Mouse (Mus musculus) liver, embryonic 15.5 days (tissue): ENCODE data around the gene Smim4. TPM values are rescaled to one million over a fixed set of nuclear protein-coding genes. Genes with fewer than 3 reads are reported as not detected.

Experiments
- ATAC-seq: fragments of 200-750 bp; cut with Nextera tagmentation; 2 replicates; pipeline ENCODE4 v1.8.0; 2017; ENCODE audit warnings: moderate number of reproducible peaks, mild to moderate bottlenecking, moderate library complexity; ENCODE audit not compliant: insufficient read depth
- H3K27ac ChIP-seq: fragments of 300-500 bp; sonication (generic); replicated peaks from 2 replicates; pipeline ENCODE4 v1.5.1; 2015; ENCODE audit warnings: mild to moderate bottlenecking, inconsistent platforms
- H3K27me3 ChIP-seq: fragments of 300-500 bp; sonication (generic); 2 replicates; pipeline ENCODE4 v1.6.1; 2015; ENCODE audit warnings: mild to moderate bottlenecking, inconsistent platforms
- H3K36me3 ChIP-seq: fragments of 300-500 bp; sonication (generic); replicated peaks from 2 replicates; pipeline ENCODE4 v1.6.1; 2015; ENCODE audit warnings: moderate library complexity, mild to moderate bottlenecking, inconsistent platforms
- H3K4me1 ChIP-seq: fragments of 300-500 bp; sonication (generic); replicated peaks from 2 replicates; pipeline ENCODE4 v1.6.1; 2015; ENCODE audit warnings: inconsistent platforms
- H3K4me2 ChIP-seq: fragments of 300-500 bp; sonication (generic); 2 replicates; pipeline ENCODE4 v1.6.1; 2015; ENCODE audit warnings: moderate library complexity, mild to moderate bottlenecking, inconsistent platforms
- H3K4me3 ChIP-seq: fragments of 300-500 bp; sonication (generic); replicated peaks from 2 replicates; pipeline ENCODE4 v1.5.1; 2015; ENCODE audit warnings: mild to moderate bottlenecking, inconsistent platforms
- H3K9ac ChIP-seq: fragments of 300-500 bp; sonication (generic); 2 replicates; pipeline ENCODE4 v1.6.1; 2015; ENCODE audit warnings: moderate library complexity, mild to moderate bottlenecking, inconsistent platforms
- H3K9me3 ChIP-seq: fragments of 300-500 bp; sonication (generic); replicated peaks from 2 replicates; pipeline ENCODE4 v1.6.1; 2016; ENCODE audit warnings: inconsistent platforms
- WGBS: fragments of 180-500 bp; shearing (Covaris S2); methylation state at CpG from one replicate; pipeline ENCODE4 v1.1.7; 2015; ENCODE audit warnings: mixed read lengths; ENCODE audit not compliant: insufficient replicate concordance; 5-methylcytosine and 5-hydroxymethylcytosine counted together
- polyA plus RNA-seq: library from polyadenylated mRNA; unstranded; fragments of >200 nt; fragmentation: Nextera tagmentation; extraction: Ambion mirVana; gene quantifications from 2 replicates; pipeline ENCODE4 v1.2.1, GENCODE M21; 2015

Gene Smim4
- polyA plus RNA-seq, 1 experiment from 2014 or later: 60.7 TPM

DNA sequence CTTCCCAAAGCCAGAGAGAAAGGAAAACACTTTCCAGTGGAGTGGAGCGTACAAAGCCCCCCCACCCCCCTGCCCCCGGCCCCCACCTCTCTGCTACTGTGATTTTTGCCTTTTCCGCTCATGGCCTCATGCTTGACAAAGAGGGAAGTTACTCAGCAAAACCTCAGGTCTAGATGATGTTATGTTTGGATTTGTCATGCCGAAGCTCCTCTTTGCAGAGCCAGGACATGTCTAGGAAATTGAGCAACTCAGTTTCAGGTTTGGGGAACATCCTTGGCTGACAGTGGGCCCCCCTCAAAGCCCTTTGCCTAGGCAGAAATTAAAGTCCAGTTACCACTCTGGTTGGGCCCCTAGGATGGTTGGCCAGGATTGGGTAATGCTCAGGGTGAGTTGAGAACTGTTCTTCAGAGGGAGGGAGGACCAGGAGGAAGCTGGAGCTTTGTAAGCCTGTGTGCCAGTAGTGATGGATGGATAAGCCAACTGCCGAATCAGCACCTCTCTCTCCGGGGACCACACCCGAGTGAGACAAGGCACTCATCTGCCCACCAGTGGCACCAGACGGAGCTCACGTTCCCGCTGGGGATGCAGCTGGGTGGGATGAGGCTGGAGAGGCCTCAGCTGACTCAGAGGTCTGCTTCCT, 37.4 kb upstream of the Smim4 start:
- Histone ChIP-seq H3K4me1 (peaks cover 56% of the 10 kb centered on the region), H3K27ac (peak overlapping the region; percentile 39), H3K27me3 (peaks cover 27% of the 10 kb centered on the region), H3K36me3 (peaks cover 12% of the 10 kb centered on the region), H3K9me3 (no peaks in the 10 kb centered on the region), H3K4me2 (0 out of 2 replicates have a peak overlapping the region, but pooled peaks have one; percentile 10), H3K4me3 (no peak overlapping the region), H3K9ac (no peak overlapping the region)
- peak; percentile 26; the same call in 1 of the 2 replicates for ATAC-seq
- 17% methylated on average over 10 of the region's 10 CpGs for WGBS

DNA sequence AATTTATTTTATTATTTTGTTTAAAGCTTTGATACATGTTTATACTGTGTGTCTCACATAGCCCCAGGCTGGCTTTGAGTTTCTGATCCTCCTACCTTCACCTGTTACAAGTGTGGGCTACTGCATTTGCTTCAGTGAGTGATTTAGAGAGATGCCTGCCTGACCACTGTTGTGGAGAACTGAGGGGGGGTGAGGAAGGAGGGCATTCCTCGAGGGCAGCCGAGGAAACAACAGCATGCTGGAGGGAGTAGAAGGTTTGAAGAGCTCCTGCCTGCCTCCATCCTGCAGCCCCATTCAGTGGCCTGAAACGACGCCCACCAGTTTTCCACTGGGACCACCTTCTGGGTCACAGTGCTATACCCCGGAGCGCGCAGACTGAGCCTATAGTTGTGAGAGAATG, 36.7 kb upstream of the Smim4 start:
- WGBS: 43% methylated on average over 7 of the region's 7 CpGs
- ATAC-seq: no peak
- H3K27ac ChIP-seq: no peak overlapping the region
- peaks cover 62% of the 10 kb centered on the region for H3K4me1 ChIP-seq
- H3K36me3 ChIP-seq: peaks cover 5% of the 10 kb centered on the region
- H3K9me3 ChIP-seq: no peaks in the 10 kb centered on the region
- H3K27me3 ChIP-seq: peaks cover 27% of the 10 kb centered on the region
- no peak overlapping the region for H3K4me2 ChIP-seq
- no peak overlapping the region for H3K9ac ChIP-seq
- no peak overlapping the region for H3K4me3 ChIP-seq

GRCm38 (mm10) chr14:31165010-31165409, 36.3 kb upstream of the Smim4 start:
- H3K4me3 ChIP-seq: no peak overlapping the region
- no peak overlapping the region for H3K27ac ChIP-seq
- H3K9ac ChIP-seq: no peak overlapping the region
- H3K4me1 ChIP-seq: peaks cover 67% of the 10 kb centered on the region
- peaks cover 27% of the 10 kb centered on the region for H3K27me3 ChIP-seq
- WGBS: 52% methylated on average over 2 of the region's 2 CpGs
- H3K36me3 ChIP-seq: 0 out of 2 replicates have a peak, but pooled peaks cover under 1% of the 10 kb centered on the region
- H3K9me3 ChIP-seq: no peaks in the 10 kb centered on the region
- ATAC-seq: no peak
- H3K4me2 ChIP-seq: no peak overlapping the region

DNA sequence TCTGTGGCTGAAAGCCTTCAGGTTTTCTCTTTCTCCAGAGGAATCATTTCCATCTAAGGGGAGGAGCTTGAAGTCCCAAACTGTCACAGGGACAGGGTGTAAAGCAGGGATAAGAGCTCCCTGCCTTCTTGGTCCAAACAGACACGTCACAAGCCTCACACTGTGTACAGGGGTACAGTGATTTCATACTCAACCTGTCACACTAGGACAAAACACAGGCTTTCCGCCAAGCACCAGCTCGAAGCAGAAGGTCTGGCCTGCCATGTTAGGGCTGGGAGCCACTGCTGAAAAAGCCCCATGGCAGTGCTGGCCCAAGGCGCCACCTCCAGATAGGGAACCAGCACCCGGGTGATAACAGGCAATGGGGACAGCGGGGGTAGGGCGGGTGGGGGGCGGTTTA, 35.3 kb upstream of the Smim4 start:
- ATAC-seq: no peak
- Histone ChIP-seq H3K9me3 (no peaks in the 10 kb centered on the region), H3K27me3 (peaks cover 26% of the 10 kb centered on the region), H3K4me2 (no peak overlapping the region; the same call in 1 of the 2 replicates), H3K36me3 (no peaks in the 10 kb centered on the region), H3K4me1 (peaks cover 66% of the 10 kb centered on the region), H3K27ac (0 out of 2 replicates have a peak overlapping the region, but pooled peaks have one; percentile 19), H3K9ac (no peak overlapping the region), H3K4me3 (no peak overlapping the region)
- 18% methylated on average over 8 of the region's 8 CpGs for WGBS

GRCm38 (mm10) chr14:31161638-31162037, 32.9 kb upstream of the Smim4 start:
- Histone ChIP-seq H3K4me3 (no peak overlapping the region), H3K4me2 (peak overlapping the region; percentile 35), H3K4me1 (peaks cover 55% of the 10 kb centered on the region), H3K27ac (peak overlapping the region; percentile 29; the same call in 1 of the 2 replicates), H3K9me3 (no peaks in the 10 kb centered on the region), H3K9ac (no peak overlapping the region), H3K36me3 (0 out of 2 replicates have a peak, but pooled peaks cover 2% of the 10 kb centered on the region), H3K27me3 (peaks cover 4% of the 10 kb centered on the region; the same call in 1 of the 2 replicates)
- ATAC-seq: no peak
- 71% methylated on average over 10 of the region's 10 CpGs for WGBS

- 0 out of 2 replicates have a peak overlapping the region, but pooled peaks have one; percentile 29 for H3K27ac ChIP-seq
- H3K4me2 ChIP-seq: peak overlapping the region; percentile 35
- H3K9me3 ChIP-seq: no peaks in the 10 kb centered on the region
- H3K27me3 ChIP-seq: no peaks in the 10 kb centered on the region
- H3K4me1 ChIP-seq: peaks cover 50% of the 10 kb centered on the region
- H3K4me3 ChIP-seq: no peak overlapping the region
- ATAC-seq: no peak
- no peak overlapping the region for H3K9ac ChIP-seq
- H3K36me3 ChIP-seq: 0 out of 2 replicates have a peak, but pooled peaks cover 2% of the 10 kb centered on the region
- 76% methylated on average over 7 of the region's 7 CpGs for WGBS
Measured at GRCm38 (mm10) chr14:31161191-31161590, 32.4 kb upstream of the Smim4 start.

DNA sequence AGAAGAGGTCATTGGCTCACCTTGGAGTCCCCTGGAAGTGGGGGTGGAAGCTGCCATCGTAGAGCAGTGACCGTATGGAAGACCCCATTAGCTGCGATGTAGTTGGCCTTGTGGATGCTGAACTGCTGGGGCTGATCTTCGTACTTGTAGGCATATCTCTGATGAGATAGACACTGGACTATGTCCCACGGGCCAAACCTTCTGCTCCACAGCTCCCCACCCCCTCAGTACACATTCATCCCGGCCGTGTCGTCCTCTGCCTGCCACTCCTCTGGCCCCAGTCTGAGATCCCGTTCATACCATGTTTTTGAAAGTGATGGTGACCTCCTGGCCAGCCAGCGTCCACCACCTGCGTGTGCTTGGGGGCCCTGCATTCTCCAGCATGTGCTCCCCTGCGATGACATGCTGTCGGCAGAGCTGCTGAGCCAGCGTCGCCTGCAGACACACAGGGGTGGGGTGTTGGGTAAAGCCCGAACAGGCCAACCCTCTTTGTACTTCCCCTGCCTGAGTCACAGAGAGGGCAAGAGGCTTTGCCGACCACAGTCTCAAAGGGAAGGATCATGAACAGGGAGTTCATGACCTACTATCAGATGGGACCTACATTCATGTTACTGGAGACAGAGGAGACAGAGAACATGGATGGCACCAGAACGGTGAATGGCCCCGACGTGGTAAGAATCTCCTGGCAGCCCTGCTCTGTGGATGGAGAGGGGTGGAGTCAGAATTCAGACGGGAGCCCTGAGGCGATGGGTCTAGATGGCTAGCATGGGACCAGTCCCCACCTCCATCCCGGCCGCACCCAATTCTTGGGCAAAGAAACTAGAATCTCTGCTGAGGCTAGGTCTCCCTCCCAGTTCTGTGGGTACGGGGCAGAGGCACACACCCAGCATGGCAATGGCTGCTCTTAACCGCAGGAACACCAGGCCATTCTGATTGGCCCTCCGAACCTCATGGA, 31.7 kb upstream of the Smim4 start:
- H3K4me2 ChIP-seq: peak overlapping the region; percentile 44
- no peaks in the 10 kb centered on the region for H3K9me3 ChIP-seq
- WGBS: 52% methylated on average over 27 of the region's 27 CpGs
- ATAC-seq: peak; percentile 69
- H3K9ac ChIP-seq: no peak overlapping the region
- peaks cover 2% of the 10 kb centered on the region; the same call in 1 of the 2 replicates for H3K36me3 ChIP-seq
- peaks cover 45% of the 10 kb centered on the region for H3K4me1 ChIP-seq
- no peaks in the 10 kb centered on the region for H3K27me3 ChIP-seq
- H3K4me3 ChIP-seq: 0 out of 2 replicates have a peak overlapping the region, but pooled peaks have one; percentile 9
- H3K27ac ChIP-seq: peak overlapping the region; percentile 72

- peaks cover 50% of the 10 kb centered on the region for H3K36me3 ChIP-seq
- H3K4me1 ChIP-seq: no peaks in the 10 kb centered on the region
- H3K9me3 ChIP-seq: no peaks in the 10 kb centered on the region
- no peak for ATAC-seq
- H3K27me3 ChIP-seq: no peaks in the 10 kb centered on the region; the same call in 1 of the 2 replicates
- no peak overlapping the region for H3K27ac ChIP-seq
- WGBS: 83% methylated on average over 11 of the region's 11 CpGs
- H3K9ac ChIP-seq: no peak overlapping the region
- H3K4me3 ChIP-seq: no peak overlapping the region
- H3K4me2 ChIP-seq: no peak overlapping the region
Measured at GRCm38 (mm10) chr14:31145694-31146093, 16.9 kb upstream of the Smim4 start.

DNA sequence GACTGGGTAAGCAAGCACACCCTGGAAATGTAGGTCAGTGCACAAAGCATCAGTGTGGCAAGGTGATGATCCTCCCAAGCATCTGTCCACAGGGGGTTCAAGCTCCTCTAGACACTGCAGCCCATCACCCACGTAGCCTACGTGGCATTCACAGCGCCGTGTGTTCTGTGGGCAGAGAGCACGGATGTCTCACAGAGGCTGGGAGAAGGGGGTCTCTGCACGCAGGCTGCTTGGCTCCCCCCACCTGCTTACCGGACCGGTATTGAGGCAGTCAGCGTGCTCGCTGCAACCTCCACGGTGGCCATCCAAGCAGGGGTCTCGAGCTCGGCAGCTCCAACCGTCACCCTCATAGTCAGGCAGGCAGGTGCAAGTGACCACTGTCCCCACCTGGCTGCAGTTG, 12.3 kb upstream of the Smim4 start:
- H3K4me1 ChIP-seq: no peaks in the 10 kb centered on the region; the same call in 1 of the 2 replicates
- no peaks in the 10 kb centered on the region for H3K27me3 ChIP-seq
- ATAC-seq: no peak
- H3K4me2 ChIP-seq: no peak overlapping the region
- 87% methylated on average over 14 of the region's 14 CpGs for WGBS
- H3K27ac ChIP-seq: no peak overlapping the region
- H3K36me3 ChIP-seq: peaks cover 86% of the 10 kb centered on the region
- no peaks in the 10 kb centered on the region for H3K9me3 ChIP-seq
- H3K9ac ChIP-seq: no peak overlapping the region
- no peak overlapping the region for H3K4me3 ChIP-seq

DNA sequence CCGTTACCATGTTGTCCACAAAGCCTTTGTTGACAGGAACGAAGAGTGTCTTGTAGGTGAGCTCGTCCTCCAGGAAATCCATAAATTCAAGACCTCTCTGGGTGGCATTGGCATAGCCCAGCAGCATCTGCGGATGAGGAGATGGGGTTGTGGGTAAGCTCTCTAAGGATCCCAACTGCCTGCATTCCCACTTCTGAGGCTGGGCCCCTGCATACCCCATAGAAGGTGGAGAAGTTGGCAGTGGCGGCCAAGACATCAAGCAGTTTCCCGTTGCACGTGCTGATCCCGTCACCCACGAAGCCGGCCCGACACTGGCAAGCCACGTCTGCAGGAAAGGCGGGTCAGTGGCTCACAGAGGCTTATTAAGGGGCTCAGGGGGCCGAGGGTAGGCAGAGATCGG, 11.4 kb upstream of the Smim4 start:
- H3K27me3 ChIP-seq: no peaks in the 10 kb centered on the region
- H3K4me1 ChIP-seq: no peaks in the 10 kb centered on the region; the same call in 1 of the 2 replicates
- no peak overlapping the region for H3K4me2 ChIP-seq
- 85% methylated on average over 15 of the region's 15 CpGs for WGBS
- H3K27ac ChIP-seq: no peak overlapping the region
- peaks cover 87% of the 10 kb centered on the region for H3K36me3 ChIP-seq
- no peak overlapping the region for H3K4me3 ChIP-seq
- H3K9me3 ChIP-seq: no peaks in the 10 kb centered on the region
- H3K9ac ChIP-seq: no peak overlapping the region
- ATAC-seq: no peak

GRCm38 (mm10) chr14:31139666-31140065, 10.9 kb upstream of the Smim4 start:
- no peak for ATAC-seq
- Histone ChIP-seq H3K27ac (no peak overlapping the region), H3K4me1 (no peaks in the 10 kb centered on the region; the same call in 1 of the 2 replicates), H3K4me2 (no peak overlapping the region), H3K27me3 (no peaks in the 10 kb centered on the region), H3K9ac (no peak overlapping the region), H3K9me3 (no peaks in the 10 kb centered on the region), H3K36me3 (peaks cover 92% of the 10 kb centered on the region), H3K4me3 (no peak overlapping the region)
- WGBS: 50% methylated on average over 12 of the region's 12 CpGs
